Mouse (Mus musculus) cerebellum, adult 11 months (tissue): Measurements from ENCODE around the gene Hs6st3.
"Not testable (repeated sequence)": the region's sequence is repeated elsewhere in the genome, so short reads cannot be mapped to it uniquely, and the experiment has no call there.

Experiments used
- DNase-seq: peaks from one replicate; pipeline ENCODE4 v3.0.0; 2022

Gene Hs6st3

DNA sequence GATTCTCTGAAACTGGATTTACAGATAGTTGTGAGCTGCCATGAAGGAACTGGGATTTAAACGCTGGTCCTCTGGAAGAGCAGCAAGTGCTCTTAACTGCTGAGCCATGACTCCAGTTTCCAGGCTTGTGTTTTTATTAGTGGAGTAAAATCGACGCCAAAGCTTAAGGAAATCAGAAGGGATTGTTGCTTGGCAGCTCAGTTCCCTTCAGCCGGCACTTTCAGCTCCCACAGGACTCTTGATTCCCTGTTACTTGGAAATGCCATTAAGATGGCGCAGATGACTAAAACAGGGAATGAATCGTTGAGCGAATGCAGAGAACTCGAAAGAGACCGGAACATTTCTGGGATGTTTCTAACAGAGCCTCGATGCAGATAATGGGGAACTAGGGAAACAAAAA is 112.2 kb downstream of the Hs6st3 start:
- DNase-seq, result no peak

DNA sequence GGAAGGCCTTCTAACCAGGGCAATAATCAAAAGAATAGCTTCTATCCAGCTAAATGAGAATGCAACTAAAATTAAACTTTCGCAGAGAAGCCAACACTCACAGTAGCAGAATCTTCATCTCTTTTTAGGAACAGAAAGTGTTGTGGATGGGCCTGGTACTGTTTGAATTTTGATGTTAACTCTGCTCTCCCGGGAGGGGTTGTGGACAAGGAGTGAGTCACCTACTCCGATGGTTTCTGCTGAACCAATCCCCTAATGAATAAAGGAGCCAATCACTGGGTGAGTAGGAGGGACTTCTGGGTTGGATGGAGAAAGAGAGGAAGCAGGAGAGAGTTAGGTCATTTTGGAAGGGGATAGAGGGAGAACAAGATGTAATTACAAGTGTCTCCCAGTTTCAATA is 117.3 kb downstream of the Hs6st3 start:
- no peak for DNase-seq

DNA sequence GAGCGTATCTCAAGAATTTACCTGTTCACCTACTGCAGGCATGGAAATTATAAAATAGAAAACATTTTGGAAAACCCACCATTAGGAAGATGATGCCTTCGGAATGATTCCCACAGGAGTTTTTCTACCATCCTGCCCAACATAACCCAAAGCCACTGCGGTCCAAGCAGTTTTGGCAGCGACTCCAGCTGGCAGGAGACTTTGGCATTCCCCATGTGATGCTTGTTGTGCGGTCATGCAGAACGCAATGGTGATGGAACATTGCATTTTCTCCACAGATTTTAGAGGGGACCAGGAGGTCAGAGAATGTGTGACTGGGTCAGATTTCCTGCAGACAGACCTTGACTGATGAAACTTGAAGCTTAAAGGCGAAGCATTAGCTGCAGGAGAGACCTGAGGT is 118.9 kb downstream of the Hs6st3 start:
- peak; percentile 41 for DNase-seq

DNA sequence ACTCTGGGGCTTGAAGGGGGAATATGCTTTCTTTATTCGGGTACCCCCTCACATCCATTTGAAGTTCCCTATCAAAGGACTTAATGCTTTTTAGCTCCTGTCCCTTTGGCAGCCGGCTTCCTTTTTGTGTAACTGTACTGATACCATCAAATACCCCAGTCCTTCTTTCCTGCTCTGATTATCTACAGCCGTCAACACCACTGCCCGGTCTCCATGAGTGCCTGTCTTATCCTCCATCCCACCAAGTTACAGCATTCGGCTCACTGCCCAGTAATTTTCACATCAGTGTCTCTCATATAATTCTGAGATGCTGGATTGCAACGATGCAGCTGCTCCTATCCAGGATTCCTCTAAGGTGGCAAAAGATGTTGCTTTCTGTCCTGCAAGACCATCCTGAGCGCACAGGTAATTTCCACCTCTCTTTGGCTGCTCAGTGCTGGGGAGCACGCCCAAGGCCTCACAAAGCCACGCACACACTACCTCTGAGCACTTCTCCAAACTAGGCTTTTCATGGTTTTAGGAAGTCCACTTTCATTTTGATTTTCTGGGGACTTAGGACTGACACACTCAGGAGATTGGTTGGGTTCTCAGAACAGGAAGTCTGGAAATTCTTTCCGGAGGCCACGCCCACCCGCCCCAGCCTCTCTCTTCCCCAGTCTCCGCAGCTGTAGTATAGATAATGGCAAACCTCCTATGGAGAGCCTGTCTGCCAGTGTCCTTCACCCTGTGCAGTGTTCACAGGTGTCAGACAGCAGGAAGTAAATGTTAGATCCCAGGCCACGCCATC is 122.2 kb downstream of the Hs6st3 start:
- no peak for DNase-seq

DNA sequence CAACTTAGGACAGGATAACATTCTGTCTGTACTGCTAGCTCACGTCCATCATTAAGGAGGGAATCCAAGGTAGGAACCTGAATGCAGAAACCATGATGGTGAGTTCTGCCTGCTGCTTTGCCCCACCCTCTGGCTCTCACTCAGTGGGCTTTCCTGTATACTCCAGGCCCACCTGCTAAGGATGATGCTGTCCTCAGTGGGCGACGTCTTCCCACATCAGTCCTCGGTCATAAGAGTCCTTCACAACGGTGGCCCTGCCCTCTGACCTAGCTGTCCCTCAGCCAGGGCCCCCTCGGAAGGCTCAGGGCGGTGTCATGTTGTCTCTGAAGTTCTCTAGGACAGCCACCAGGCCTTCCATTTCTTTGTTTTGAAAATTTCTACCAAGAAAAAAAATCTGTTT is 128.2 kb downstream of the Hs6st3 start:
- DNase-seq, result no peak

DNA sequence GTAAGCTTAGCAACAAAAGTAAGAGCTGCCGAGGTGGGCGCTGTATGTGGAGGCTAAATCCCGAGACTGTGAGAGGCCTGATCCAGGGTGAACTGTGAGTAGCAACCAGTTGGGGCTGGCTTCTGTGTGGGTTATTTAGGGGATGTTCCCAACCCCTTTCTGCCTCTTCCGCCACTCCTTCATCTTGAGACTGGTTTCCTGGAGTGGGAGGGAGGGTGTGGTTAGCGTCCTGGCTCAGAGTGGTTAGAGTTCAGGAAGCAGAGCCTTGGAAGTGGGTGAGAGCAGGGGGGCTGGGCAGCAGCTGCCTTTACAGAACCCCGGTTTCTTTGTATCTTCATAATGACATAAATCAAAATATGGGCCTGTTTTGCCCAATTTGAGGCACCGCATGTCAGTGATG is 134.9 kb downstream of the Hs6st3 start:
- DNase-seq, result no peak

DNA sequence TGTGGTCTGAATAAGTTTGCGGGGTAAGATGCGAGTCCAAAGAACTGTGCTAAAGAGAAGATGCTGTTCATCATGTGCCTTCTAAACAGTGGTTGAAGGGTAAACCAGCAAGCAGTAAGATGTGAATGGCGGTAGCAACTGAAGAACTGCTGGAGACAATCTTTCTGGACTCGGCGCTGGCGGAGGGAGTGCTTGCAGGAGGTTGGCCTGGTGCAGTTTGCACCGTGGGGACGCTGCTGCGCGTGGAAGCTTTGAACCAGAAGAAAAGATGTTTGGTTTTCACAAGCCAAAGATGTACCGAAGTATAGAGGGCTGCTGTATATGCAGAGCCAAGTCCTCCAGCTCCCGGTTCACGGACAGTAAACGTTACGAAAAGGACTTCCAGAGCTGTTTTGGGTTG is 140.0 kb downstream of the Hs6st3 start:
- not testable (repeated sequence) for DNase-seq

DNA sequence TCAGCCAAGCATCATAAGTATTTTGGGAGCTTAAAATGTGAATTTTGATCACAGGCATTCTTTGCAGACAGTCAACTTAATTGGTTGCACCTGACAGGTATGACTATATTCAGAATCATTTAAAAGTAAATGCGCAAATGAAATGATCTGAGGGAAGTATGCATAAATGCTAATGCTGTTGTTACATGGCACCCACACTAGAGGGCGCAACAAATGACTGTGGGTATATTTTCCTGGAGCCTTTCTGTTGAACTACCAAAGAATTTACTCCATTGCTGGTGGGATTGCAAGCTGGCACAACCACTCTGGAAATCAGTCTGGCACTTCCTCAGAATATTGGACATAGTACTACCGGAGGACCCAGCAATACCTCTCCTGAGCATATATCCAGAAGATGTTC is 145.8 kb downstream of the Hs6st3 start:
- DNase-seq, result no peak

DNA sequence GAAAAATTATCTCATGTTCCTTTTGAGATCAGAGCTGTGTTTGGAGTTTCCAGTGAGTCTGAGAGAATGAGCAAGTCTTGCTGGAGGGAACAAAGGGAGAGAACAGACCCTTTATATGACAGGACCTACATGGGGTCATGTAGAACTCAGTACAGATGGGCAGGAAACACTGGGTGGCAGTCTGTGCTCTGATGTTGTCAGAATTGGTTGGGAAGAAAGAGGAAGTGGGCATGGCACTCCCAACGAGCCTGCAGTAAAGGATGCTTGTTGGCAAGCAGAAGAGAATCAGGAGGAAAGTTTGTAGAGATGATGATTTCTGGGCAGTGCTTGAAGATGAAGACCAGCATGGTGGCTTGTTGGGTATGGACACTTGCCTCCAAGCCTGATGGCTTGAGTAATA is 151.5 kb downstream of the Hs6st3 start:
- no peak for DNase-seq

DNA sequence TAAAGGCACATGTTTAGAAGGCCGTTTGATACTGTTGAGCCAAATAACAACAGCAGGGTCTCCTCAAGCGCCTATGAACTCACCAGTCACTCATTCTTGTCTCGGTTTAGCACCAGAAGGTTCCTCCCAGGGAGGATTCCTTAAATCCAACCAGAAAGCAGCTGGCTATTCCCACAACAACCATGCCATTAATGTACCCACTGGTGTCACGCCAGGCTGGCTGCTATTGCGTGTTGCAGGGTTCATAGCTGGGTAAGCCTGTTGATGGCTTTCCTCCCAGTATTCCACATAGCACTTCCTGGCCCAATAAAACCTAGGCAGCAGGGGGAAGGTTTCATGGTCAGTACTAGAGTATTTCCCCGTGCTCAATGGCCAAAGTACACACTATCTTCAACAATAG is 155.9 kb downstream of the Hs6st3 start:
- DNase-seq, result no peak

DNA sequence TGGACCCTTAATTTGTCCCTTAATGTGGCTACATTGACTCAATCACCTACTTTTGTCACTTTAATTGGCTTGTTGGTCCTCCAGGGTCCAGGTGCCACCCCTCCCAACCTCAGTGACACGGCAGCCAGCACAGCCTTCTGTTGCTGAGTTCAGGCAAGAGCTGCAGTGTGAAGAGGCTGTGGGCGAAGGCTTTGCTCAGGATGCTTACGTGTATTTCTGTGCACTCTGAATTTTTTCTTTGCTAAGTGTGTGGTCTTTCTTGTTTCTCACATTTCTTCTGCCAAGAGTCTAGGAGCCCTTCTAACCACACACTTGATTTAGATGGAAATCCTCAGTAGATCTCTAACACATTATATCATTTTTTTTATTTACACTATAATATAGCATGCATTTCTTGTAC is 168.3 kb downstream of the Hs6st3 start:
- DNase-seq, result no peak

DNA sequence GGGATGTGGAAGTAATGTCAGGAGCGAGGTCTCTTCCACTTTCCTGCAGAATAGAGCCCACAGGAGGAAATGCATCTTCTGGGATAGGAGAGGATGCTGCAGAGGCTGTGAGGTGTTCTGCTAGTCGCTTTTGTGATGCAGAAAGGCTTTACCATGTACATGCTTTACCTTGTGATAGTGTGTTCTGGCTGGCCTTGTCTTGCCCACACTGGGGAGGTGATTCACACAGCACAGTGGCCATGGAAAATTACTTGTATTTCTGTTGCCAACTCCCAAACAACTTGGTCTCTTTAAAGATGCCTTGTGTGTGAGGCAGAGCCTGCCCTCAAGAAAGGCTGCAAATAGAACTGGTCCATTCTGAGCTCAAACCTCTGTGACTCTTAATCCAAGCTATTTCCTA is 180.2 kb downstream of the Hs6st3 start:
- DNase-seq, result no peak

DNA sequence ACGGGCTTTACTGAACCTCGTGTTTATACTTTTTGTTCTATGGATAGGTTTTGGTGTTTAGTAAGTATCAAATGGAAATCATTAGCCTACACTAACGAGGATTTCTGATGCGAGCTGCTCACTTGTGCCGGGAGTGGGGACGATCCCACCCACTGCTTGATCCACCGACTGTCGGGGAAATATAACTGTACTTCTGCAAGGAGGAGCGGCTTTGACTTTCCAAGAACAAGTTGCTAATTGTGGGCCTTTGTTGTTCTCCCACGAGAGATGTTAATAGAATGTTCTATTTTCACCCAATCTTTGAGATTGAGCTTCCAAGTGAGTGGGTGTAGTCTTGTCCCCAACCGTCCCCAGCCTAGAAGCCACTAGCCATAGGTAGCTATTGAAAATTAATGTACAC is 209.1 kb downstream of the Hs6st3 start:
- DNase-seq, result no peak

DNA sequence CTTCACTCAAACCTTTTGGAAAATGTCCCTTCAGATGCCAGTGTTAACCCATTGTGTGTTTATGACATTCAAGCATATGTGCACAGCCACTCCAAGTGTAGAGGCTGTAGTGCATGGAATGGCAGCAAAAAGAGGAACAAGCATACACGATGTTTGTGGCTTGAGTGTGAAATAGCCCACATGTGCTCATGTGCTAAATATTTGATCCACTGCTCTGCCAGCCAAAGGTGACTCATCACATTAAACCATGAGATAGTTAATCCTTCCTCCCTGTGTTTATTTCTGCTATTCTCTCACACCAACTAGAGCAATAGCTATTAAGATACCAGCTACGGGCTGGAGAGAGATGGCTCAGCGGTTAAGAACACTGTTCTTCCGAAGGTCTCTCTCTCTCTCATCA is 223.3 kb downstream of the Hs6st3 start:
- DNase-seq, result no peak

DNA sequence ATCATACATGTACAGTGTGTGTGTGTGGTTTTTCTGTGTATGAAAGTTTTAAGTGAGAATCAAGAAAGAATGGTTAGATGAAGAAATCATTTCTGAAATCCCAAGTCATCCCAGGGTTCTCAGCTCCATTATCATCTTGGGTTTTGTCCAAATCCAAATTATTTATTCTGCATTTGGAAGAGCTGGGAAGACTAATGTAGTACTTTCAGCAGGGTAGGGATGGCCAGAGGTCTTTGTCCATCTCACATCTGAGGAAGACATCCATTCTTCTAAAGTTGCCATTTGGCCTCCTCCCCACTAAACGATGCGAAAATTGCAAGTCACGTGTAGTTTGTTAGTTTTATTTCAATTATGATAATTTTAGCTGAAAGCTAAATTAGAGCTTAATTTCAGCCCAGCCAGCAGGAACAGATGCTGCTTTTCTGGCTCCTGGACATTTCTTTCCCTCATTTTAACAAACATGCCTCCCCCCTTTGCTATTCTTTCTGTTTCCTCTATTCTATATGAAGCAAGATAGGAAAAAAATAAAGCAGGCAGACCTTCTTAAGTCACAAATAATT is 229.8 kb downstream of the Hs6st3 start:
- DNase-seq, result no peak

DNA sequence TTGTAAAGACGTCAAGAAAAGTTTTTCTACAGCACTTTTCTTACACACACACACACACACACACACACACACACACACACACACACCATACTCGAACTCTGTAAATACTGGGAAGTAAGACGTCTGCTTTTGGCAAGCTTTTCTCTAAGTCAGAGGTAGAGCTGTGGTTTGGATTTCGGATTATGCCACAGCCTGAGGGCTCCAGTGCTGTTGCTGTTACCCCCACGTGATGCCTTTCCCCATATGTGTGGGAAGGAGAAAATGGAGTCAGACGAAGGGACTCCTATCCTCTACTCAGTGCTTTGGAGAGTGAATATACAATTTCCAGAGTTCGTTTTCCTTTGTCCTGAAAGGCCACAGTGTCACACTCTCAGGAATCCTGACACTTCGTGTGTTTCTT is 231.1 kb downstream of the Hs6st3 start:
- no peak for DNase-seq

DNA sequence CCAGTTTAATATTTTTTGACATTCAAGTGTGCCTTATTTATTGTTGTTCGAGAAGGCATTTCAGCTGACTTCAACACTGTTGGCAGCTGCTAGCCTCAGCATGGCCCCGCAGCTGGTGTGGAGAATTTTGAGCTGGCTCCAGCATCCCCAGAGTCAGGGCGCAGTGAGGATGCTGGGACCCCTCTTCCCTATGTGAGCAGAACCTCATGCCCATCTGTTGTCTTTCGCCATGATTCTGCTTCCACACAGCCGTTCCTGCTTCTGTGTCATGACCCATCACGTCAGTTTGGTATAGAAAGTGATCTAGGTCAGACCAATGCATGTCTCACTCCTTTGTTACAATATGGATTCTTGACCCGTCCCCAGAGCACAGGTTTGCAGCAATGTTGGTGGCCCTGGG is 231.9 kb downstream of the Hs6st3 start:
- DNase-seq, result no peak

DNA sequence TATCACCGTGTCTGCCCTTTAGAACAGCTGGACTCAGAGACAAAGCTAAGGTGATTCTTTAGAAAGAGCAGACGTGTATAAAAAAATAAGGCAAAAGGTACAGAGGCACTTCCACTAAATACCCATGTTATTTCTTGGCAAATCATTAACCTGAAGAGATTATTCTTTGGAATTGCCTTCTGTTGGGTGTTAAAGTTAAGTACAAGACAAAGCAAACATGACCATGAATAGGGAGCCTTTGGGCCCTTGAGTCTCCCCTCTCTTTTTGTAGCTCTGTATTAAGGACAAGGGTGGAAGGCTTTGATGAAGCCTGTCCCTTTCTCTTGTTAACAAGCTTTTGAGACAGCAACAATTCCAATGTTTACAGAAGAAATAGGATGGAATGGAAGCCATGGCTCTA is 241.2 kb downstream of the Hs6st3 start:
- no peak for DNase-seq

DNA sequence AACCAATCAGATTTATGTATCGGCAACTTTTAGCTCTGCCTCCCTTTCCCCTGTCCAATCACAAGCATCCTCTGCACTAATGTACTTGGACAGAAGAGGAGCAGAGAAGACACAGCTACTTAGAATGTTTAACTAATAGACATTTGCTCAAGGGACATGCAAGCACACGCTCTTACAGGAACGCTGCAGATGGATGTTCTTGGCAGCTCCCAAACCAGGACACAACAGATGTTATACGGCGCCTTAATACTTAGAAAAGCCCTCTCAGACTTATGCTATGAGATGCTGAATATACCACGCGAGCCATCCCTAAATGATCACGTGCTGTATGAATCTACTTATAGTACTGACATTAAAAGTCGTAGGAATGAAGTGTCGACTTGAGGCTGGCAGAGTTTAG is 263.5 kb downstream of the Hs6st3 start:
- no peak for DNase-seq

DNA sequence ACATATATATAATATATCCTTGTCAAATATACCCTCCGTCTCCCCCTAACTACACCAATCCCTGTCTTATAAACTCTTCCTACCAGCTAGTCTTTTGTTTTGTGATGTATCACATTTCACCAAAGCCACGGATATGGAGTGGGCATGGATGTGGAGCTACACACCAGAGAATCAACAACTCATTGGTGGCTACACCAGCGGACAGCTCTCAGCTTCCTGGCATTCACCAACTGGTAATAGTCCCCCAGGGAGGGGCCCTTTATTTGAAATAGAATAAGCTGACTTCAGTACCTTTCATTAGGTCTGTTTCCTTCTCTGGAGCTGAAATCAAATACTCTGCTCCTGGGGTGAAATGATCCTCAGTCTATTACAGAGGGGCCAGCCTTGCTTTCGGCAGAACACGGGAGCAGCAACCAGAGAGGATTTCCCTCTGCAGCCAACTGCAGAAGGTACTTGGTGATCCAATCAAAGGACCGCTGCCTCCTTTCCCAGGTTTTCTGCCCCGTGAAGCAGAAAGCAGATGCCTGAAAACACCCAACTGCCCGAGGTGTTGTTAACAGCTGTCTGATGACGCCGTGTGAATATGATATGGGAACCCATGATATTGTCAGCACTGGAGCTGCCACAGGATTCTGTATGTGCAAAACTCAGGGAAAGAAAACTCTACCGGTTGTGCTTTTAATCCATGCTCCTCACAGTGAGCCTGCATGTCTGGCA is 271.4 kb downstream of the Hs6st3 start:
- no peak for DNase-seq

DNA sequence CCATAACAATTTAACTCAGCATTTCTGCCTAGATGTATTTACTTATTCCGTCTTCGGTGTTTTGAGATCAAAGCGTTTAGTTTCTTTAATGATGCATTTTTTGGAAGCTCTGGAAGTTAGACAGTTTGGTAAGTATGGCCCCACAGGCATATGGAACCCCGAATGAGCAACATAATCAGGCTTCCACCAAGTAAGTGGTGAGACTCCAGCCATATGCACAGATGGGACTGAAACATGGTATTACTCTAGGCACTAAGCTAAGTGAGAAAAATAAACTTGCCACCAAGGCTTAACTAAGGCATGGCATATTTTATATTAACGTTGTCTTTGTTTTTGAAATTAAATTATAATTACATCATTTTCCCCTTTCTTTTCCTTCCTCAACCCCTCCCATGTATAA is 284.8 kb downstream of the Hs6st3 start:
- no peak for DNase-seq

DNA sequence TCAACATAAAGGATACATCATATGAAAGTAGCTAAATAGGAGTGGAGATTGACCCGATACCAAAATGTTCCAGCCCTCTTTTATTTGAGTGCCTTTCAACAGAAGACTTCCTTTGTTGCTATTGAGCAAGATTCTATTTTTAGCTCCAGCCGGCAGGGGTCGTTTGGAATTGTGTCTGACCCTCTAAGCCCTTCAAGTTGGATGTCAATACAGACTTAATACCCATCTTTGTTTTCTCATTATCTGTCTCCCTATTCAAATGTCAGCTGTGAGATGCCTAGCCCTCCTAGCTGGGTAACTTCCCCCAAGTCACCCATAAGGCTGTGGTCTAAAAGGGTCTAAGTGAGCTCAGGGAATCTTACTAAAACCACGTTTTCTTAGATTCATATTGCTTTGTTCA is 312.3 kb downstream of the Hs6st3 start:
- no peak for DNase-seq

DNA sequence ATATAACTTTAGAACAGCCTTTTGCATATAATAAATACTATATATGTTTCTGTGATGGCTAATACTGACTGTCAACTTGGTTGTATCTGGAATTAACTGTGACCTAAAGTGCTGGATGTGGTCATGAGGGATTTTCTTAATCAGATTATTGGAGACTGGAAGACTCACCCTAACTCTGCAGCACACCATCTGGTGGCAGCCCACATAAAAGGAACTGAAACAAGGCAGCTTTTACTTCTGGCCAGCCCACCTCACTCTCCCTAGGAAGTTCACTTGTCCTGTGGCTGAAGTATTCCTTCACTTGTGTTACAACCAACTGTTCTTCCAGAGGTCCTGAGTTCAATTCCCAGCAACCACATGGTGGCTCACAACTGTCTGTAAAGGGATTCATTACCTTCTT is 313.5 kb downstream of the Hs6st3 start:
- DNase-seq, result no peak

DNA sequence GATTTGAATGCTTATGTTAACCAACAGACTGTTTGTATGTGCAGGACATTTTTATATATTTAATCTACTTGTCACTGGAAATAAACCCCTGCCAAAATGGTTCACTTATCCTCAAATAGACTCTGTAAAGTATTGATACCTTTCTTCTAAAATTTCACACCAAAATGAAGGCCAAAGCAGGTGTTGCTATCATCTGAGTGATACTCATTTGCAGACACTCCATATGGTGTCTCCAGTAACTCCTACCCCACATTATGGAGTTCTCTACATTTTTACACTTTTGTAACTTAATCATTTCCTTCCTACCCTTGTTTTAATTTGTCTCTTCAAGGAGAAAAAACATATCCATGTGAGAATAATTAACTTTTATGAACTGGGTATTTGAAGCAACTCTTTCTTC is 314.2 kb downstream of the Hs6st3 start:
- DNase-seq, result no peak

DNA sequence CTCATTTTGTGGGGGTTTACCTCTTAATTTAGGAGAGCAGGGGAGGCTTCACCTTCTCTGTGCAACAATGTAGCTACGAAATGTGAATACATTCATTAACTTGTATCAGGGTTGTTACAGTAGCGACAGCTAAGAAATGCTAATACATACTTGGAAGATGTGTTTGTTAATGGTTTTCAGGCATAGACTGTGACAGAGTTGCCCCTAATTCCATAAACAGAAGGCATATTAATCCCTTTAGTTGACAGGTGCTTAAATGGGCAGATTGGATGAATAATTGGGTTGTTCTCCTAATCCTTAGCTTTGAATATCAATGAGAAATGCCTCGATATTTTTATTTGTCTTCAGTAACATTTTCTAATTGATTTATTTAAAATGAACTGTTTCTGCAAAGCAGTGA is 314.7 kb downstream of the Hs6st3 start:
- DNase-seq, result no peak
